Mouse (Mus musculus) stomach, embryonic 16.5 days (tissue): ENCODE results near the gene Nol9. TPM values are rescaled to one million over a fixed set of nuclear protein-coding genes. Genes with fewer than 3 reads are reported as not detected.
A peak's percentile ranks its signal among the peaks of the same experiment; 100 is the strongest.

Source experiments
- ATAC-seq: fragments of 200-750 bp; cut with Nextera tagmentation; 2 replicates; pipeline ENCODE4 v1.8.0; 2017; ENCODE audit warnings: moderate number of reproducible peaks, moderate TSS enrichment; ENCODE audit not compliant: insufficient read depth, low FRiP score
- H3K27ac ChIP-seq: fragments of 300-500 bp; sonication (generic); 2 replicates; pipeline ENCODE4 v1.5.1; 2014; ENCODE audit warnings: low read length
- H3K27me3 ChIP-seq: fragments of 300-500 bp; sonication (generic); 2 replicates; pipeline ENCODE4 v1.6.1; 2014; ENCODE audit warnings: low read length, control low read depth, mixed read lengths; ENCODE audit not compliant: control insufficient read depth, insufficient read depth
- H3K36me3 ChIP-seq: fragments of 300-500 bp; sonication (generic); 2 replicates; pipeline ENCODE4 v1.6.1; 2014; ENCODE audit warnings: low read length; ENCODE audit not compliant: control insufficient read depth, insufficient read depth
- H3K4me1 ChIP-seq: fragments of 300-500 bp; sonication (generic); 2 replicates; pipeline ENCODE4 v1.6.1; 2014; ENCODE audit warnings: low read length, control low read depth, mixed read lengths; ENCODE audit not compliant: control insufficient read depth, insufficient read depth
- H3K4me2 ChIP-seq: fragments of 300-500 bp; sonication (generic); 2 replicates; pipeline ENCODE4 v1.6.1; 2014; ENCODE audit warnings: low read depth, low read length, mixed read lengths
- H3K4me3 ChIP-seq: fragments of 300-500 bp; sonication (generic); replicated peaks from 2 replicates; pipeline ENCODE4 v1.5.1; 2014; ENCODE audit warnings: mild to moderate bottlenecking, low read length
- H3K9ac ChIP-seq: fragments of 300-500 bp; sonication (generic); 2 replicates; pipeline ENCODE4 v1.6.1; 2014; ENCODE audit warnings: low read length
- H3K9me3 ChIP-seq: fragments of 300-500 bp; sonication (generic); replicated peaks from 2 replicates; pipeline ENCODE4 v1.6.1; 2016; ENCODE audit warnings: low read length, control low read depth; ENCODE audit not compliant: control insufficient read depth
- WGBS: fragments of 180-500 bp; shearing (Covaris S2); extraction: QIAGEN DNeasy Blood & Tissue Kit; methylation state at CpG from one replicate; pipeline ENCODE4 v1.1.7; 2014; 5-methylcytosine and 5-hydroxymethylcytosine counted together
- polyA plus RNA-seq: library from polyadenylated mRNA; unstranded; fragments of >200 nt; fragmentation: Nextera tagmentation; extraction: Ambion mirVana; gene quantifications from 2 replicates; pipeline ENCODE4 v1.2.1, GENCODE M21; 2015

Nol9 gene
- polyA plus RNA-seq, 1 experiment from 2014 or later = 20.9 TPM

- Histone ChIP-seq H3K9me3 (no peaks in the 10 kb centered on the region), H3K4me2 (no peak overlapping the region), H3K27ac (no peak overlapping the region), H3K4me3 (no peak overlapping the region), H3K9ac (no peak overlapping the region), H3K27me3 (no peaks in the 10 kb centered on the region), H3K4me1 (peaks cover 9% of the 10 kb centered on the region), H3K36me3 (0 out of 2 replicates have a peak, but pooled peaks cover 6% of the 10 kb centered on the region)
- 71% methylated on average over 6 of the region's 6 CpGs for WGBS
- ATAC-seq = no peak
Observed at GRCm38 (mm10) chr4:152068166-152068724, 29.1 kb downstream of the Nol9 start.

- 81% methylated on average over 3 of the region's 3 CpGs for WGBS
- H3K4me3 ChIP-seq = no peak overlapping the region
Observed at GRCm38 (mm10) chr4:152069245-152069644, 30.1 kb downstream of the Nol9 start.

GRCm38 (mm10) chr4:152070494-152071396 lies 31.6 kb downstream of the Nol9 start:
- no peak for ATAC-seq
- H3K36me3 ChIP-seq = 0 out of 2 replicates have a peak, but pooled peaks cover 1% of the 10 kb centered on the region
- no peak overlapping the region for H3K9ac ChIP-seq
- H3K4me3 ChIP-seq = no peak overlapping the region
- no peaks in the 10 kb centered on the region for H3K9me3 ChIP-seq
- H3K27ac ChIP-seq = no peak overlapping the region
- H3K4me2 ChIP-seq = no peak overlapping the region
- WGBS = 68% methylated on average over 11 of the region's 11 CpGs
- no peaks in the 10 kb centered on the region for H3K27me3 ChIP-seq
- peaks cover 9% of the 10 kb centered on the region for H3K4me1 ChIP-seq

More at GRCm38 (mm10) chr4:152069245-152069644, 30.1 kb downstream of the Nol9 start:
- Histone ChIP-seq H3K4me1 (peaks cover 9% of the 10 kb centered on the region), H3K36me3 (0 out of 2 replicates have a peak, but pooled peaks cover 5% of the 10 kb centered on the region), H3K9me3 (no peaks in the 10 kb centered on the region), H3K27me3 (no peaks in the 10 kb centered on the region), H3K9ac (no peak overlapping the region), H3K27ac (no peak overlapping the region), H3K4me2 (no peak overlapping the region)
- no peak for ATAC-seq

- Histone ChIP-seq H3K4me1 (peaks cover 9% of the 10 kb centered on the region), H3K27ac (no peak within 1 kb of the TSS), H3K9ac (no peak within 1 kb of the TSS; the same call in none of the 2 replicates), H3K4me2 (no peak within 1 kb of the TSS), H3K36me3 (no peaks in the 10 kb centered on the region), H3K27me3 (no peaks in the 10 kb centered on the region), H3K9me3 (no peaks in the 10 kb centered on the region), H3K4me3 (no peak within 1 kb of the TSS)
- ATAC-seq = peak; percentile 16; the same call in 1 of the 2 replicates
- WGBS = 62% methylated on average over 10 of the region's 10 CpGs
Observed at GRCm38 (mm10) chr4:152072121-152072601, 33.0 kb downstream of the Nol9 start, which contains the start of gene Plekhg5. Gene Plekhg5 (plus strand): TSS chr4:152072498.

- no peaks in the 10 kb centered on the region for H3K9me3 ChIP-seq
- no peak overlapping the region for H3K4me2 ChIP-seq
- no peak for ATAC-seq
- H3K27me3 ChIP-seq = no peaks in the 10 kb centered on the region
- WGBS = 68% methylated on average over 10 of the region's 10 CpGs
- H3K4me3 ChIP-seq = no peak overlapping the region
- no peaks in the 10 kb centered on the region for H3K36me3 ChIP-seq
- peaks cover 9% of the 10 kb centered on the region for H3K4me1 ChIP-seq
- no peak overlapping the region for H3K27ac ChIP-seq
- H3K9ac ChIP-seq = no peak overlapping the region; the same call in 1 of the 2 replicates
Observed at GRCm38 (mm10) chr4:152072655-152073054, 33.5 kb downstream of the Nol9 start.

- Histone ChIP-seq H3K36me3 (no peaks in the 10 kb centered on the region), H3K9ac (no peak overlapping the region; the same call in 1 of the 2 replicates), H3K4me1 (peaks cover 9% of the 10 kb centered on the region), H3K4me3 (no peak overlapping the region), H3K27me3 (no peaks in the 10 kb centered on the region), H3K9me3 (no peaks in the 10 kb centered on the region), H3K27ac (no peak overlapping the region), H3K4me2 (no peak overlapping the region)
- ATAC-seq = no peak
- WGBS = 64% methylated on average over 6 of the region's 6 CpGs
Observed at GRCm38 (mm10) chr4:152073715-152074114, 34.6 kb downstream of the Nol9 start.

- no peak overlapping the region for H3K4me2 ChIP-seq
- H3K4me1 ChIP-seq = peaks cover 9% of the 10 kb centered on the region
- no peaks in the 10 kb centered on the region for H3K36me3 ChIP-seq
- no peak overlapping the region for H3K4me3 ChIP-seq
- no peak overlapping the region for H3K27ac ChIP-seq
- 84% methylated on average over 9 of the region's 9 CpGs for WGBS
- no peaks in the 10 kb centered on the region for H3K9me3 ChIP-seq
- ATAC-seq = no peak
- no peaks in the 10 kb centered on the region for H3K27me3 ChIP-seq
- no peak overlapping the region for H3K9ac ChIP-seq
Observed at GRCm38 (mm10) chr4:152074548-152074947, 35.4 kb downstream of the Nol9 start.

- no peak overlapping the region for H3K27ac ChIP-seq
- no peak overlapping the region for H3K4me2 ChIP-seq
- WGBS = 88% methylated on average over 9 of the region's 9 CpGs
- H3K9ac ChIP-seq = no peak overlapping the region
- no peaks in the 10 kb centered on the region for H3K9me3 ChIP-seq
- ATAC-seq = no peak
- H3K36me3 ChIP-seq = no peaks in the 10 kb centered on the region
- peaks cover 5% of the 10 kb centered on the region for H3K4me1 ChIP-seq
- H3K27me3 ChIP-seq = no peaks in the 10 kb centered on the region
- no peak overlapping the region for H3K4me3 ChIP-seq
Observed at GRCm38 (mm10) chr4:152077191-152077590, 38.1 kb downstream of the Nol9 start.

- Histone ChIP-seq H3K4me3 (no peak overlapping the region), H3K36me3 (no peaks in the 10 kb centered on the region), H3K9me3 (no peaks in the 10 kb centered on the region; the same call in 1 of the 2 replicates), H3K4me1 (no peaks in the 10 kb centered on the region), H3K27ac (no peak overlapping the region), H3K27me3 (no peaks in the 10 kb centered on the region), H3K4me2 (no peak overlapping the region), H3K9ac (no peak overlapping the region)
- 88% methylated on average over 10 of the region's 10 CpGs for WGBS
- no peak for ATAC-seq
Observed at GRCm38 (mm10) chr4:152078105-152078530, 39.0 kb downstream of the Nol9 start.
